Mouse (Mus musculus) liver, adult 2 months (tissue): ENCODE data around the gene Gnb1.

ENCODE experiments used
- CTCF ChIP-seq: fragments of 200-500 bp; IDR thresholded peaks from 2 replicates; pipeline ENCODE4 v1.5.1; 2011; ENCODE audit warnings: low read depth, low read length, control low read depth
- POLR2A ChIP-seq: fragments of 200-500 bp; IDR thresholded peaks from 2 replicates; pipeline ENCODE4 v1.6.1; 2011; ENCODE audit warnings: low read length, control low read depth; ENCODE audit not compliant: insufficient read depth; ENCODE audit errors: extremely low read depth

DNA sequence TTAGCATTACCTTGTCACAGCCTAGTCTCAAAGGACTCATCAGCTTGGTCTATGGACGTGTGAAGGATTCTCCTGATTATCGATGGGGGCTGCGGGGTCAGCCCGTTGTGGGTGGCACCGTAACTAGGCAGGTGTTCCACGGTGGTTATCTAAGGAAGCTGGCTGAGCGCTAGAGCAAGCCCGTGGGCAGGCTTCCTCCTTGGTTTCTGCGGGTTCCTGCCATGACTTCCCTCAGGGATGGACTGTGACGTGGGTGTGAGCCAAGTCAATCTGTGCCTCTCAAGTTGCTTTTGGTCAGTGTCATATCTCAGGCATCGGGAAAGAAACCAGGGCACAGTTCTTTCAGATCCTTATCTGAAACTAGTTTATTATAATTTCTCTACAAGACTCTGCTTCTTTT is 83.8 kb downstream of the Gnb1 start:
- TF ChIP-seq CTCF (no peak), POLR2A (no peak)
